Mouse (Mus musculus): Measurements from ENCODE around the gene Limk2. TPM values are rescaled to one million over a fixed set of nuclear protein-coding genes. Genes with fewer than 3 reads are reported as not detected.

Limk2 gene
- polyA plus RNA-seq, 1 experiment from 2014 or later, result 159 TPM

GRCm38 (mm10) chr11:3328806-3329775, 79.9 kb downstream of the Limk2 start:
- Histone ChIP-seq H3K27me3 (replicated peaks; ENCODE audit: control insufficient read depth, insufficient read depth, low read length) (no peaks in the 10 kb centered on the region), H3K27ac (ENCODE audit: low read depth, low read length) (no peak overlapping the region), H3K36me3 (ENCODE audit: control insufficient read depth, insufficient read depth, low read length) (no peaks in the 10 kb centered on the region; the same call in 1 of the 2 replicates), H3K4me1 (ENCODE audit: control insufficient read depth, insufficient read depth, low read depth, low read length) (peaks cover 15% of the 10 kb centered on the region), H3K9me3 (ENCODE audit: control insufficient read depth, low read length) (no peaks in the 10 kb centered on the region), H3K9ac (ENCODE audit: low read depth, low read length) (no peak overlapping the region), H3K4me2 (ENCODE audit: low read length) (no peak overlapping the region), H3K4me3 (ENCODE audit: low read length) (no peak overlapping the region)
- ATAC-seq, result no peak
- WGBS, result 74% methylated on average over 11 of the region's 11 CpGs

- Histone ChIP-seq H3K4me2 (ENCODE audit: low read length) (no peak overlapping the region), H3K27me3 (replicated peaks; ENCODE audit: control insufficient read depth, insufficient read depth, low read length) (no peaks in the 10 kb centered on the region), H3K4me1 (ENCODE audit: control insufficient read depth, insufficient read depth, low read depth, low read length) (peaks cover 15% of the 10 kb centered on the region), H3K9me3 (ENCODE audit: control insufficient read depth, low read length) (no peaks in the 10 kb centered on the region), H3K27ac (ENCODE audit: low read depth, low read length) (no peak overlapping the region), H3K4me3 (ENCODE audit: low read length) (no peak overlapping the region), H3K36me3 (ENCODE audit: control insufficient read depth, insufficient read depth, low read length) (no peaks in the 10 kb centered on the region; the same call in 1 of the 2 replicates), H3K9ac (ENCODE audit: low read depth, low read length) (no peak overlapping the region)
- no peak for ATAC-seq
- 81% methylated on average over 5 of the region's 5 CpGs for WGBS
These were observed 80.7 kb downstream of the Limk2 start for GRCm38 (mm10) chr11:3328271-3328670.

GRCm38 (mm10) chr11:3318286-3318685, 90.7 kb downstream of the Limk2 start:
- H3K4me1 ChIP-seq (ENCODE audit: control insufficient read depth, insufficient read depth, low read depth, low read length), result no peaks in the 10 kb centered on the region
- ATAC-seq, result no peak

GRCm38 (mm10) chr11:3314148-3314547, 94.8 kb downstream of the Limk2 start:
- 32% methylated on average over 2 of the region's 2 CpGs for WGBS
- Histone ChIP-seq H3K9ac (ENCODE audit: low read depth, low read length) (no peak overlapping the region), H3K4me1 (ENCODE audit: control insufficient read depth, insufficient read depth, low read depth, low read length) (no peaks in the 10 kb centered on the region), H3K9me3 (ENCODE audit: control insufficient read depth, low read length) (no peaks in the 10 kb centered on the region), H3K27me3 (replicated peaks; ENCODE audit: control insufficient read depth, insufficient read depth, low read length) (no peaks in the 10 kb centered on the region), H3K4me3 (ENCODE audit: low read length) (no peak overlapping the region), H3K36me3 (ENCODE audit: control insufficient read depth, insufficient read depth, low read length) (peaks cover 13% of the 10 kb centered on the region), H3K4me2 (ENCODE audit: low read length) (no peak overlapping the region), H3K27ac (ENCODE audit: low read depth, low read length) (no peak overlapping the region)
- ATAC-seq, result peak; percentile 55

More at GRCm38 (mm10) chr11:3318286-3318685, 90.7 kb downstream of the Limk2 start:
- H3K4me2 ChIP-seq (ENCODE audit: low read length), result no peak overlapping the region
- no peak overlapping the region for H3K9ac ChIP-seq (ENCODE audit: low read depth, low read length)
- no peak overlapping the region for H3K27ac ChIP-seq (ENCODE audit: low read depth, low read length)
- no peaks in the 10 kb centered on the region for H3K9me3 ChIP-seq (ENCODE audit: control insufficient read depth, low read length)
- 90% methylated on average over 3 of the region's 3 CpGs for WGBS
- H3K4me3 ChIP-seq (ENCODE audit: low read length), result no peak overlapping the region
- no peaks in the 10 kb centered on the region for H3K36me3 ChIP-seq (ENCODE audit: control insufficient read depth, insufficient read depth, low read length)
- H3K27me3 ChIP-seq (replicated peaks; ENCODE audit: control insufficient read depth, insufficient read depth, low read length), result no peaks in the 10 kb centered on the region

GRCm38 (mm10) chr11:3313294-3313693, 95.7 kb downstream of the Limk2 start:
- H3K27me3 ChIP-seq (replicated peaks; ENCODE audit: control insufficient read depth, insufficient read depth, low read length), result no peaks in the 10 kb centered on the region
- WGBS, result 90% methylated on average over 1 of the region's 1 CpGs
- H3K27ac ChIP-seq (ENCODE audit: low read depth, low read length), result no peak overlapping the region
- ATAC-seq, result no peak
- H3K4me2 ChIP-seq (ENCODE audit: low read length), result no peak overlapping the region
- H3K9ac ChIP-seq (ENCODE audit: low read depth, low read length), result no peak overlapping the region
- no peak overlapping the region for H3K4me3 ChIP-seq (ENCODE audit: low read length)
- H3K36me3 ChIP-seq (ENCODE audit: control insufficient read depth, insufficient read depth, low read length), result peaks cover 17% of the 10 kb centered on the region
- H3K9me3 ChIP-seq (ENCODE audit: control insufficient read depth, low read length), result no peaks in the 10 kb centered on the region
- H3K4me1 ChIP-seq (ENCODE audit: control insufficient read depth, insufficient read depth, low read depth, low read length), result no peaks in the 10 kb centered on the region

GRCm38 (mm10) chr11:3311586-3312347, 97.2 kb downstream of the Limk2 start:
- no peak for ATAC-seq
- Histone ChIP-seq H3K27ac (ENCODE audit: low read depth, low read length) (no peak overlapping the region), H3K36me3 (ENCODE audit: control insufficient read depth, insufficient read depth, low read length) (peaks cover 32% of the 10 kb centered on the region)

GRCm38 (mm10) chr11:3310789-3311585, 98.0 kb downstream of the Limk2 start:
- Histone ChIP-seq H3K9me3 (ENCODE audit: control insufficient read depth, low read length) (no peaks in the 10 kb centered on the region), H3K4me1 (ENCODE audit: control insufficient read depth, insufficient read depth, low read depth, low read length) (no peaks in the 10 kb centered on the region), H3K27me3 (replicated peaks; ENCODE audit: control insufficient read depth, insufficient read depth, low read length) (no peaks in the 10 kb centered on the region), H3K27ac (ENCODE audit: low read depth, low read length) (no peak overlapping the region), H3K9ac (ENCODE audit: low read depth, low read length) (no peak overlapping the region), H3K36me3 (ENCODE audit: control insufficient read depth, insufficient read depth, low read length) (peaks cover 37% of the 10 kb centered on the region), H3K4me3 (ENCODE audit: low read length) (no peak overlapping the region), H3K4me2 (ENCODE audit: low read length) (no peak overlapping the region)
- WGBS, result 94% methylated on average over 10 of the region's 10 CpGs
- no peak for ATAC-seq

More at GRCm38 (mm10) chr11:3311586-3312347, 97.2 kb downstream of the Limk2 start:
- no peaks in the 10 kb centered on the region for H3K4me1 ChIP-seq (ENCODE audit: control insufficient read depth, insufficient read depth, low read depth, low read length)
- no peak overlapping the region for H3K4me2 ChIP-seq (ENCODE audit: low read length)
- 84% methylated on average over 9 of the region's 10 CpGs for WGBS
- no peak overlapping the region for H3K9ac ChIP-seq (ENCODE audit: low read depth, low read length)
- no peaks in the 10 kb centered on the region for H3K27me3 ChIP-seq (replicated peaks; ENCODE audit: control insufficient read depth, insufficient read depth, low read length)
- H3K9me3 ChIP-seq (ENCODE audit: control insufficient read depth, low read length), result no peaks in the 10 kb centered on the region
- H3K4me3 ChIP-seq (ENCODE audit: low read length), result no peak overlapping the region

- no peaks in the 10 kb centered on the region for H3K4me1 ChIP-seq (ENCODE audit: control insufficient read depth, insufficient read depth, low read depth, low read length)
- no peak overlapping the region for H3K9ac ChIP-seq (ENCODE audit: low read depth, low read length)
- H3K4me2 ChIP-seq (ENCODE audit: low read length), result no peak overlapping the region
- H3K27ac ChIP-seq (ENCODE audit: low read depth, low read length), result no peak overlapping the region
- no peaks in the 10 kb centered on the region for H3K27me3 ChIP-seq (replicated peaks; ENCODE audit: control insufficient read depth, insufficient read depth, low read length)
- no peak overlapping the region for H3K4me3 ChIP-seq (ENCODE audit: low read length)
- H3K9me3 ChIP-seq (ENCODE audit: control insufficient read depth, low read length), result no peaks in the 10 kb centered on the region
- WGBS, result 87% methylated on average over 4 of the region's 4 CpGs
- peaks cover 48% of the 10 kb centered on the region for H3K36me3 ChIP-seq (ENCODE audit: control insufficient read depth, insufficient read depth, low read length)
- no peak for ATAC-seq
These were observed 99.1 kb downstream of the Limk2 start for GRCm38 (mm10) chr11:3309884-3310283.
